In the genomic region with DNA sequence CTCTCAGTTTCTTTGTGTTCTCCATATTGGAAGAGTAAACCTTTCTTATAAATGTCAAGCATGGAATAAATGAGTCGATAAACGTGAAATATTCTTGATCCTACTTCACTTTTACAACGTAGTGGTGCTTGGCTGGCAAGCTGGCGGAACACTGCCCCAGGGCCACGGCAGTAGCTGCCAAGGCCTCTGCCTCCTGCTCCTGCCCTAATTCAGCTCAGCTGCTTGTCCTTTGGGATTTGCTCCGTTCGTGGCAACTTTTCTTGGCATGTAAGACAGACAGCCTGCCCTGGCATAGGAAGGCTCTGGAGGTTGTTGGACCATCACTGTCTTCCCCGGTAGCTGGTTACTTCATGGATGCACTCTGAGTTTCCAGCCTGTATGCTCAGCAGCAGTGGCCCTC, we compare ENCODE assay signal across 10 mouse cellular contexts. TPM values are rescaled to one million over a fixed set of nuclear protein-coding genes. Genes with fewer than 3 reads are reported as not detected.
A peak's percentile ranks its signal among the peaks of the same experiment; 100 is the strongest.
DNase-seq lines count a peak whose midpoint lies in the region; ATAC-seq and TF ChIP-seq lines count a peak whose summit lies in the region.
"Had no signal": no experiment of that assay in that cellular context is flagged by ENCODE, and none has a peak within 500 bp of the region (broad histone marks: within the 10 kb centered on the region; RNA-seq: fewer than 3 reads in every experiment).

No protein-coding gene starts in this region.

- no peak overlapping the region for H3K4me2 ChIP-seq in heart, embryonic 11.5 days
- no peak overlapping the region for H3K4me2 ChIP-seq in kidney, embryonic 15.5 days
- H3K4me2 ChIP-seq: embryonic facial prominence, embryonic 12.5 days; liver, embryonic 13.5 days had no signal

- H3K27me3 ChIP-seq in heart, embryonic 11.5 days (ENCODE audit: control insufficient read depth, insufficient read depth, low read length), result no peaks in the 10 kb centered on the region
- H3K27me3 ChIP-seq in kidney, embryonic 15.5 days, result no peaks in the 10 kb centered on the region
- H3K27me3 ChIP-seq: embryonic facial prominence, embryonic 12.5 days; liver, embryonic 13.5 days had no signal

- H3K9me3 ChIP-seq in heart, embryonic 11.5 days (replicated peaks; ENCODE audit: control insufficient read depth, low read length), result no peaks in the 10 kb centered on the region
- no peaks in the 10 kb centered on the region for H3K9me3 ChIP-seq in kidney, embryonic 15.5 days (replicated peaks)
- H3K9me3 ChIP-seq: embryonic facial prominence, embryonic 12.5 days; liver, embryonic 13.5 days had no signal

- peaks cover 44% of the 10 kb centered on the region for H3K4me1 ChIP-seq in heart, embryonic 11.5 days (ENCODE audit: control insufficient read depth, insufficient read depth, low read length)
- H3K4me1 ChIP-seq in kidney, embryonic 15.5 days, result peaks cover 71% of the 10 kb centered on the region

- TF ChIP-seq POLR2A in brain, embryonic 14.5 days (IDR thresholded peaks at IDR 0.05; ENCODE audit: borderline replicate concordance, extremely low read depth, insufficient read depth, insufficient read length, poor library complexity, severe bottlenecking), result no peak

- 80% methylated on average over 8 of the region's 8 CpGs for WGBS in heart, embryonic 11.5 days (ENCODE audit: insufficient replicate concordance)
- WGBS in kidney, embryonic 15.5 days, result 49% methylated on average over 8 of the region's 8 CpGs

- no peak for TF ChIP-seq CTCF in brain, embryonic 14.5 days (IDR thresholded peaks at IDR 0.05; ENCODE audit: borderline replicate concordance, extremely low read depth, insufficient read depth, insufficient read length)

- intact Hi-C loops in left cerebral cortex, postnatal 14 days (cut with DNase I), result no loop called here

- no peaks in the 10 kb centered on the region for H3K36me3 ChIP-seq in heart, embryonic 11.5 days (ENCODE audit: control insufficient read depth, insufficient read depth, low read length)
- H3K36me3 ChIP-seq in kidney, embryonic 15.5 days, result no peaks in the 10 kb centered on the region
- H3K36me3 ChIP-seq: embryonic facial prominence, embryonic 12.5 days; liver, embryonic 13.5 days had no signal

- ATAC-seq in heart, embryonic 11.5 days (replicated peaks; ENCODE audit: insufficient number of reproducible peaks, low FRiP score, low TSS enrichment), result no peak
- ATAC-seq in kidney, embryonic 15.5 days (replicated peaks; ENCODE audit: low FRiP score), result no peak

- H3K27ac ChIP-seq in heart, embryonic 11.5 days (ENCODE audit: low read depth, low read length), result peak overlapping the region; percentile 41; the same call in 1 of the 2 replicates
- peak overlapping the region; percentile 37; the same call in 1 of the 2 replicates for H3K27ac ChIP-seq in kidney, embryonic 15.5 days

- no peak overlapping the region for H3K9ac ChIP-seq in heart, embryonic 11.5 days (ENCODE audit: low read depth, low read length)
- H3K9ac ChIP-seq in kidney, embryonic 15.5 days, result no peak overlapping the region
- H3K9ac ChIP-seq: embryonic facial prominence, embryonic 12.5 days; liver, embryonic 13.5 days had no signal

- DNase-seq in heart, adult 9 months (ENCODE audit: low spot score in 2 of 2), result no peak
- DNase-seq in 3T3-L1 (ENCODE audit: low read depth, low spot score), result peak; percentile 30
- peak; percentile 76 for DNase-seq in brain, embryonic 14.5 days (ENCODE audit: low read depth)
- DNase-seq in frontal cortex, adult 2 months (ENCODE audit: extremely low spot score in 1 of 2, low spot score in 1 of 2), result no peak
- no peak for DNase-seq in left cerebral cortex, postnatal 14 days (ENCODE audit: low spot score in 2 of 2)
- no peak for DNase-seq in frontal cortex, postnatal 10 days (ENCODE audit: low spot score in 2 of 2)
- DNase-seq: liver, embryonic 13.5 days had no signal

- no peak overlapping the region for H3K4me3 ChIP-seq in heart, embryonic 11.5 days (ENCODE audit: low read depth, low read length)
- H3K4me3 ChIP-seq in kidney, embryonic 15.5 days (replicated peaks), result no peak overlapping the region
- H3K4me3 ChIP-seq: embryonic facial prominence, embryonic 12.5 days; liver, embryonic 13.5 days had no signal

RNA-seq across cellular contexts. Expression of gene Reep3, which starts 19.5 kb away (rescaled TPM):
- polyA plus RNA-seq in heart, embryonic 11.5 days (2014; fragmentation: Nextera tagmentation; extraction: Ambion mirVana), result 21.5 and 23.7 TPM in 2 replicates
- polyA plus RNA-seq in brain, embryonic 14.5 days (2012; rRNA removed), result 26.5 and 34.8 TPM in 2 replicates
- 47.0 and 49.1 TPM in 2 replicates for polyA plus RNA-seq in kidney, embryonic 15.5 days (2015; fragmentation: Nextera tagmentation; extraction: Ambion mirVana)
- polyA plus RNA-seq in frontal cortex, adult 2 months (2012; rRNA removed), result 22.0 and 22.6 TPM in 2 replicates
- 10 to 100 TPM; 24.2 to 26.3 TPM for total RNA-seq in left cerebral cortex, postnatal 14 days (2021)

RNA-seq across cellular contexts. Expression of gene Jmjd1c, which starts 20.3 kb away (rescaled TPM):
- 31.7 and 39.5 TPM in 2 replicates for polyA plus RNA-seq in heart, embryonic 11.5 days (2014; fragmentation: Nextera tagmentation; extraction: Ambion mirVana)
- polyA plus RNA-seq in brain, embryonic 14.5 days (2012; rRNA removed), result 29.1 and 42.4 TPM in 2 replicates
- polyA plus RNA-seq in kidney, embryonic 15.5 days (2015; fragmentation: Nextera tagmentation; extraction: Ambion mirVana), result 38.0 and 42.6 TPM in 2 replicates
- 34.2 and 37.8 TPM in 2 replicates for polyA plus RNA-seq in frontal cortex, adult 2 months (2012; rRNA removed)
- 10 to 100 TPM; 85.6 to 90.5 TPM for total RNA-seq in left cerebral cortex, postnatal 14 days (2021)

Comparison
In these comparisons a context has a peak if more than half of its experiments do, and no peak if none do; other contexts are left out.
1. DNase-seq: peak in 3T3-L1 (single experiment) and brain, embryonic 14.5 days (single experiment); none in heart, adult 9 months (0 of 2), frontal cortex, adult 2 months (0 of 2), left cerebral cortex, postnatal 14 days (0 of 2) and frontal cortex, postnatal 10 days (0 of 2).